Mouse (Mus musculus) heart, postnatal 0 days (tissue): ENCODE data around the gene Bpifa6.

Source experiments
- CTCF ChIP-seq: IDR thresholded peaks from 2 replicates; pipeline ENCODE4 v1.5.1; 2016; ENCODE audit warnings: antibody characterized with exemption, control low read depth, low read depth
- EP300 ChIP-seq: IDR thresholded peaks from 2 replicates; pipeline ENCODE4 v1.6.1; 2016; ENCODE audit warnings: antibody characterized with exemption, low read depth

DNA sequence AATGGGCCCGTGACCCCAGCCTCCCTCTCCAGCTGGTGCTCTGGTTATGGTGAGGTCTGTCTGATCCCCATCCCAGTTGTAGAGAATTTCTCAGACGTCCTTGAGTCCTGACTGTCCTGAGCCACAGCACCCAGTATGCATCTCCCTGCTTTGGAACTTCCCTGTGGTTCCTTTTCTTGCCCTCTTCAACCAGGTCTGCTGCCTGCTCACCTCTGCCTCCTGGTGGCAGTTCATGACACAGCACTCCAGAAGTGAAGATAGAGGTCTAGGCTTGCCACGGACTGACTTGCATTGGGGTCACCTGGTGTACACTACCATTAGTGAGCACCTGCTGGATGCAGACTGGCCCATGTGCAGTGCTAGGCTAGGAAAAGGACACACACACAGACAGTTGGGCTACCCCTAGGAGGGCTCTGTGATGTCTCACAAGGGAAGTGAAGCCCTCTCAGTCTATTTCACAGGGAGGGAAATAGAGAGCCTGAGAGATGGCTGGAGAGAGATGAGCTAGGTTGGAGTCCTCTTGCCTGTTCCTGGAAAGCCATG is 44.8 kb upstream of the Bpifa6 start:
- TF ChIP-seq CTCF: peak; percentile 95
- TF ChIP-seq EP300: no peak
